Mouse (Mus musculus) small intestine, adult 2 months (tissue): ENCODE results near the gene 4933417A18Rik.

Experiments used
- CTCF ChIP-seq: fragments of 200-500 bp; IDR thresholded peaks from 2 replicates; pipeline ENCODE4 v1.5.1; 2012; ENCODE audit warnings: low read depth, mild to moderate bottlenecking, control low read depth, inconsistent platforms, low read length, moderate library complexity, mixed read lengths; ENCODE audit not compliant: insufficient replicate concordance, insufficient read length; ENCODE audit errors: extremely low read depth
- POLR2A ChIP-seq: fragments of 200-500 bp; IDR thresholded peaks from 2 replicates; pipeline ENCODE4 v1.6.1; 2012; ENCODE audit warnings: low read depth, mild to moderate bottlenecking, control low read depth, inconsistent platforms, low read length, moderate library complexity

DNA sequence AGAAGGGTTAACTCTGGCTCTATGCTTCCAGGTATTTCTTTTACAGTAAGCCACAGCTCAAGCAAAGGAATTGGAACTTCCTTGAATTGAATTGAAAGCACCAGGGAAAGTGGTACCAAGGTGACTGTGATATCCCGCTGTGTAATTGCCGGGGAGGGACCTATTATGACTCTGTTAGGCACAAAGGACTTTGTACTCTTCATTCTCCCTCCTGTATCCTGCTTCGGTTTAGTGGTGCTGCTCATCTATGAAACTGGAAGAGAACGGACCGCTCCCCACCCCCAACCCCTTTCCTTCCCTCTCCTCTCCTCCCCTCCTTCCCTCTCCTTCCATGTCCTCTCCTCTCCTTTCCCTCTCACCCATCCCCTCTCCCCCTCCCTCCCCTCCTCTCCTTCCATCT, 40.7 kb downstream of the 4933417A18Rik start:
- TF ChIP-seq CTCF (no peak), POLR2A (no peak)
